14 mouse cellular contexts compared by ENCODE assay signal in the genomic region with DNA sequence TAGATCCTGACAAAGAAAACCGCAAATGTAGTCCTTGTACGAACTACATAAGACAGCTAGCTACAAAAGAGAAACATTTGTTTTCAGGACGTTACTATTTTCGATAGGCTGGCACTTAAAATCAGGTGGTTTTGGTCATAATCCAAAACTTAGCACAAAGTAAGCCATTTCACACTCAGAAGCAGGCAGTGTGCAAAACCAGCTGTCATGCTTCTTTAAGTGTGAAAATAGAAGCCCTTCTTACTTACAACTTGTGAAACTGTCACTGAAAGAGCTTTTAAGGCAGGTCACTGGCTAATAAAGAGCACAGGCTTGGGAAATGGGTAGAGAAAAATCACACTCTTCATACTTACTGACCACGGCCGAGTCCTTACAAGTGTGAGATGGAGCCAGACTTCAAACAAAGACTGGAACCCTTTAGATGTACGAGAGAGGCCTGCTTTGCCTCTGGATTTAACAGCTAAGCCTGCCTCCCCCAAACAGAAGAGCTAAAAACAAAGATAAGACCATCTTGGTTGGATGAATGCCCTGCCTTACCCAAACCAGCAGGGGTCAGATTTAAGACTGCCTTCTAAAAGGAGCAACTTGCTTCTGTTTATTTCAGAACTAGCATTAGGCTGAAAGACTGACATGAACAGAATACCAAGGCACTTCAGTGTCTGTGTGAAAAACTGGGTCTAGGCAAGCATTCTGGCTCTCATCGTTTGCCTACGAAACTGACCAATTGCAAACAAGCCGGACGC. TPM values are rescaled to one million over a fixed set of nuclear protein-coding genes. Genes with fewer than 3 reads are reported as not detected.
DNase-seq lines count a peak whose midpoint lies in the region; ATAC-seq and TF ChIP-seq lines count a peak whose summit lies in the region.
"Had no signal": no experiment of that assay in that cellular context is flagged by ENCODE, and none has a peak within 500 bp of the region (broad histone marks: within the 10 kb centered on the region; RNA-seq: fewer than 3 reads in every experiment).

No protein-coding gene starts in this region.

- H3K4me1 ChIP-seq in heart, embryonic 14.5 days (ENCODE audit: control insufficient read depth in 2 of 2, insufficient read depth in 2 of 2, low read length in 2 of 2): peaks cover 11 to 12% of the 10 kb centered on the region in 2 experiments
- no peaks in the 10 kb centered on the region for H3K4me1 ChIP-seq in liver, postnatal 0 days (ENCODE audit: insufficient read depth)
- H3K4me1 ChIP-seq in midbrain, postnatal 0 days (ENCODE audit: insufficient read depth, low read length): no peaks in the 10 kb centered on the region
- H3K4me1 ChIP-seq: limb, embryonic 12.5 days had no signal

- no peak for TF ChIP-seq EP300 in liver, postnatal 0 days (IDR thresholded peaks at IDR 0.05; ENCODE audit: low read depth)

- H3K36me3 ChIP-seq in heart, embryonic 14.5 days (ENCODE audit: control insufficient read depth, insufficient read depth, low read length): no peaks in the 10 kb centered on the region
- H3K36me3 ChIP-seq in liver, postnatal 0 days (replicated peaks; ENCODE audit: insufficient read depth, low read length): no peaks in the 10 kb centered on the region
- H3K36me3 ChIP-seq in midbrain, postnatal 0 days (ENCODE audit: insufficient read depth, low read length): no peaks in the 10 kb centered on the region
- H3K36me3 ChIP-seq: limb, embryonic 12.5 days; lung, embryonic 15.5 days had no signal

- 53% methylated on average over 11 of the region's 11 CpGs for WGBS in heart, embryonic 14.5 days
- WGBS in liver, postnatal 0 days (ENCODE audit: insufficient replicate concordance): 54% methylated on average over 11 of the region's 11 CpGs
- WGBS in midbrain, postnatal 0 days: 42% methylated on average over 11 of the region's 11 CpGs

- H3K9me3 ChIP-seq in heart, embryonic 14.5 days (ENCODE audit: control insufficient read depth, low read length): no peaks in the 10 kb centered on the region
- no peaks in the 10 kb centered on the region; the same call in 1 of the 2 replicates for H3K9me3 ChIP-seq in liver, postnatal 0 days (ENCODE audit: low read length)
- no peaks in the 10 kb centered on the region for H3K9me3 ChIP-seq in midbrain, postnatal 0 days (ENCODE audit: low read length)
- H3K9me3 ChIP-seq: limb, embryonic 12.5 days; lung, embryonic 15.5 days had no signal

- peaks cover 5% of the 10 kb centered on the region; the same call in 1 of the 2 replicates for H3K27me3 ChIP-seq in heart, embryonic 14.5 days (ENCODE audit: control insufficient read depth, insufficient read depth, low read length)
- H3K27me3 ChIP-seq in liver, postnatal 0 days (ENCODE audit: insufficient read depth, low read length): peaks cover 3% of the 10 kb centered on the region; the same call in 1 of the 2 replicates
- no peaks in the 10 kb centered on the region for H3K27me3 ChIP-seq in midbrain, postnatal 0 days (ENCODE audit: insufficient read depth, low read length)
- H3K27me3 ChIP-seq: limb, embryonic 12.5 days; lung, embryonic 15.5 days had no signal

- 0 out of 2 replicates have a peak, but pooled peaks have one; percentile 4 for TF ChIP-seq CTCF in liver, postnatal 0 days (IDR thresholded peaks at IDR 0.05; ENCODE audit: low read depth)
- TF ChIP-seq CTCF in midbrain, postnatal 0 days (IDR thresholded peaks at IDR 0.05): peak; percentile 51

- no peak overlapping the region for H3K4me3 ChIP-seq in heart, embryonic 14.5 days (ENCODE audit: control insufficient read depth in 1 of 2, insufficient read depth in 1 of 2, low read depth in 1 of 2, low read length in 2 of 2)
- no peak overlapping the region for H3K4me3 ChIP-seq in liver, postnatal 0 days (ENCODE audit: low read depth, low read length)
- no peak overlapping the region for H3K4me3 ChIP-seq in midbrain, postnatal 0 days (ENCODE audit: low read depth, low read length)
- H3K4me3 ChIP-seq: limb, embryonic 12.5 days; lung, embryonic 15.5 days had no signal

- no peak for DNase-seq in heart, adult 18-20 months
- no peak for DNase-seq in liver, postnatal 0 days
- DNase-seq in liver: no peak
- DNase-seq in midbrain, postnatal 0 days (ENCODE audit: low spot score): no peak
- DNase-seq in layer of hippocampus, adult 9-11 months: no peak
- DNase-seq in left cerebral cortex, adult 11 months (ENCODE audit: low spot score): no peak
- DNase-seq: cerebellum, adult 2 months; kidney, adult 2 months; thymus, postnatal 14 days had no signal

- no peak for ATAC-seq in heart, embryonic 14.5 days (ENCODE audit: insufficient number of reproducible peaks, insufficient read depth, low FRiP score, low read depth)
- no peak for ATAC-seq in liver, postnatal 0 days
- ATAC-seq in common myeloid progenitor, adult 5-6 weeks (replicated peaks; ENCODE audit: low read depth, poor library complexity, severe bottlenecking): 0 out of 2 replicates have a peak, but pooled peaks have one; percentile 13
- no peak for ATAC-seq in midbrain, postnatal 0 days (ENCODE audit: low FRiP score)
- ATAC-seq: activated CD4-positive, CD25-positive, alpha-beta regulatory T cell, adult 4 months had no signal

- peak overlapping the region; percentile 15 to 66; a peak in 2 of 4 replicates for H3K27ac ChIP-seq in heart, embryonic 14.5 days (replicated peaks in 1 of 2; ENCODE audit: control insufficient read depth in 1 of 2, insufficient read depth in 1 of 2, low read depth in 2 of 2, low read length in 2 of 2)
- no peak overlapping the region for H3K27ac ChIP-seq in liver, postnatal 0 days (ENCODE audit: low read depth)
- H3K27ac ChIP-seq in midbrain, postnatal 0 days (ENCODE audit: low read depth, low read length): no peak overlapping the region
- H3K27ac ChIP-seq: limb, embryonic 12.5 days; lung, embryonic 15.5 days had no signal

- H3K9ac ChIP-seq in heart, embryonic 14.5 days (ENCODE audit: low read length): no peak overlapping the region
- no peak overlapping the region for H3K9ac ChIP-seq in liver, postnatal 0 days (replicated peaks)
- no peak overlapping the region for H3K9ac ChIP-seq in midbrain, postnatal 0 days (replicated peaks; ENCODE audit: low read length, poor library complexity, severe bottlenecking)
- H3K9ac ChIP-seq: limb, embryonic 12.5 days; lung, embryonic 15.5 days had no signal

- H3K4me2 ChIP-seq in heart, embryonic 14.5 days (ENCODE audit: low read length): no peak overlapping the region
- no peak overlapping the region for H3K4me2 ChIP-seq in liver, postnatal 0 days (ENCODE audit: low read depth, low read length)
- H3K4me2 ChIP-seq in midbrain, postnatal 0 days (ENCODE audit: low read depth, low read length, poor library complexity, severe bottlenecking): no peak overlapping the region
- H3K4me2 ChIP-seq: limb, embryonic 12.5 days; lung, embryonic 15.5 days had no signal

RNA-seq across cellular contexts. Expression of a gene that starts 44.0 kb away (rescaled TPM):
- 8.5 and 9.3 TPM in 2 replicates for polyA plus RNA-seq in heart, embryonic 14.5 days (2014; fragmentation: Nextera tagmentation; extraction: Ambion mirVana)
- 1 to 10 TPM; 4.8 to 6.2 TPM for total RNA-seq in heart, adult 18-20 months (2021)
- polyA plus RNA-seq in liver, postnatal 0 days (2015; fragmentation: Nextera tagmentation; extraction: Ambion mirVana): 0.38 and 0.43 TPM in 2 replicates
- 1.4 and 2.4 TPM in 2 replicates for total RNA-seq in common myeloid progenitor, adult 5-6 weeks (2017)
- total RNA-seq in midbrain, postnatal 0 days (2014; rRNA removed): 14.1 and 18.0 TPM in 2 replicates
- polyA plus RNA-seq in midbrain, postnatal 0 days (2015; fragmentation: Nextera tagmentation; extraction: Ambion mirVana): 1.9 and 2.6 TPM in 2 replicates

Comparison
In these comparisons a context has a peak if more than half of its experiments do, and no peak if none do; other contexts are left out.
1. H3K27ac ChIP-seq: peak in heart, embryonic 14.5 days (2 of 2); none in liver, postnatal 0 days (single experiment) and midbrain, postnatal 0 days (single experiment).